Mouse (Mus musculus): ENCODE data around the gene Sult2a8. TPM values are rescaled to one million over a fixed set of nuclear protein-coding genes. Genes with fewer than 3 reads are reported as not detected.
"Not testable (repeated sequence)": the region's sequence is repeated elsewhere in the genome, so short reads cannot be mapped to it uniquely, and the experiment has no call there.

The Sult2a8 gene
- polyA plus RNA-seq (2016; fragmentation: Nextera tagmentation; extraction: Ambion mirVana), result not detected in 2 replicates

DNA sequence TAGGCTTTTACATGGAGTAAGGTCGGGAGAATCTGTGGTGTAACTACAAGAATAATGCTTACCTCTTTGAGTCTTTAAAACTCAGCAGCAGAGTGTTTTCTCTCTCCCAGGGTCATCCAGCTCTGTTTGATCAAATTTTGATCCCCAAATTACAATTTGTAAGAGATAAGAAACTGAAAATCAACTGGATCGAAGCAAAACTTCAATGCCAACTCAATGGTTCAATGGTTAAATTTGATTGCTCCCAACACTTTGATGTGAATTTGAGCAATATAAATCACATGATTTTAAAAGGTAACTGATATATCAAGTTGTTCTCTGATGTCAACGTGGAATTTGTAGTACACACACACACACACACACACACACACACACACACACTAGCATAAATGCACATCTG, at the start of gene Sult2a8:
Gene Sult2a8 (minus strand): TSS at position 236 of the 400 bp plus-strand sequence.
- Histone ChIP-seq H3K36me3 (replicated peaks) (no peaks in the 10 kb centered on the region), H3K27me3 (no peaks in the 10 kb centered on the region), H3K4me1 (no peaks in the 10 kb centered on the region), H3K27ac (no peak within 1 kb of the TSS), H3K4me2 (no peak within 1 kb of the TSS), H3K9ac (no peak within 1 kb of the TSS), H3K4me3 (replicated peaks) (no peak within 1 kb of the TSS), H3K9me3 (peaks cover 32% of the 10 kb centered on the region)
- 70% methylated on average over 3 of the region's 3 CpGs for WGBS
- no peak for ATAC-seq (ENCODE audit: low FRiP score)

- H3K9ac ChIP-seq, result no peak within 1 kb of the TSS
- WGBS, result 90% methylated on average over 4 of the region's 4 CpGs
These were observed 47.6 kb upstream of the Sult2a8 start, which contains the start of gene Sult2a7 for GRCm38 (mm10) chr7:14494130-14494529. TSS of gene Sult2a7 (minus strand) at chr7:14494230.

DNA sequence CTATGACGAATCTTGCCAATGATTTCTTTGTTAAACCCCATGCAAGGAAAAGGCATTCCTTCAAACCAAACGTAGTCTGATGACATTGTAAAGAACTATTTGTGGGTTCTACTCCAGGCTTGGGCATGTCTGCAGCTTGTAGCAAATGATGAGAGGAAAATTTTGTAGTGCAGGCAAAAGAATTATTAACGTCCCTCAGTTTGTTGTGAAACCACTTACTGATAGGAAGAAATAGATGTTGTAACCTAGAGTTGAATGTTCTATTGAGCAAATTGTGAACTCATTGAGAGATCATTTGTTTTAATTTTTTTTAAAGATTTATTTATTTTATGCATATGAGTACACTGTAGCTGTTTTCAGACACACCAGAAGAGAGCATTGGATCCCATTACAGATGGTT, 46.3 kb upstream of the Sult2a8 start:
- ATAC-seq (ENCODE audit: low FRiP score), result no peak
- H3K9me3 ChIP-seq, result peaks cover 17% of the 10 kb centered on the region
- no peaks in the 10 kb centered on the region for H3K27me3 ChIP-seq
- no peaks in the 10 kb centered on the region for H3K36me3 ChIP-seq (replicated peaks)
- H3K4me1 ChIP-seq, result no peaks in the 10 kb centered on the region
- H3K27ac ChIP-seq, result no peak overlapping the region
- 73% methylated on average over 3 of the region's 3 CpGs for WGBS
- no peak overlapping the region for H3K9ac ChIP-seq
- no peak overlapping the region for H3K4me3 ChIP-seq (replicated peaks)
- H3K4me2 ChIP-seq, result no peak overlapping the region

More at GRCm38 (mm10) chr7:14494130-14494529, 47.6 kb upstream of the Sult2a8 start, which contains the start of gene Sult2a7:
- no peak within 1 kb of the TSS for H3K27ac ChIP-seq
- H3K4me3 ChIP-seq (replicated peaks), result no peak within 1 kb of the TSS
- no peak within 1 kb of the TSS for H3K4me2 ChIP-seq
- H3K9me3 ChIP-seq, result peaks cover 17% of the 10 kb centered on the region
- no peak for ATAC-seq (ENCODE audit: low FRiP score)
- no peaks in the 10 kb centered on the region for H3K4me1 ChIP-seq
- no peaks in the 10 kb centered on the region for H3K27me3 ChIP-seq
- no peaks in the 10 kb centered on the region for H3K36me3 ChIP-seq (replicated peaks)

DNA sequence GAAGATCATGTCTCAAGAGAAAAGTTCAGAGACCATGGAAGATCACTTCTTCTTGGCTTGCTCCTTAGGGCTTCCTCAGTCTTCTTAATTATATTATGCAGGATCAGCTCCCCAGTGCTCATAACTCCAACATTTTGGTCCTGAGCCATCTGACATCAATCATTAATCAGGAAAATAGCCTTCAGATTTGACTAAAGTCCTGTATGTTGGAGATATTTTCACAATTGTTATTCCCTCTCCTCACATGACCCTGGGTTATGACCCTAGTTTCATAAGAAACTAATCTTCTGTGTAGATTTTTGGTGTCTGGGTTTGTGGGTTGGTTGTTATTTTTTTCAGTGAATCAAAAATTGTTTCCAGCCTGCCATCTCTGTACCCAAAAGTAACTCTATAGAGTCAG, 7.0 kb downstream of the Sult2a8 start:
- peaks cover 34% of the 10 kb centered on the region for H3K9me3 ChIP-seq
- H3K4me1 ChIP-seq, result no peaks in the 10 kb centered on the region
- no peak for ATAC-seq (ENCODE audit: low FRiP score)
- H3K4me2 ChIP-seq, result no peak overlapping the region
- no peak overlapping the region for H3K27ac ChIP-seq
- H3K4me3 ChIP-seq (replicated peaks), result no peak overlapping the region
- no peaks in the 10 kb centered on the region for H3K36me3 ChIP-seq (replicated peaks)
- H3K27me3 ChIP-seq, result no peaks in the 10 kb centered on the region
- H3K9ac ChIP-seq, result no peak overlapping the region

DNA sequence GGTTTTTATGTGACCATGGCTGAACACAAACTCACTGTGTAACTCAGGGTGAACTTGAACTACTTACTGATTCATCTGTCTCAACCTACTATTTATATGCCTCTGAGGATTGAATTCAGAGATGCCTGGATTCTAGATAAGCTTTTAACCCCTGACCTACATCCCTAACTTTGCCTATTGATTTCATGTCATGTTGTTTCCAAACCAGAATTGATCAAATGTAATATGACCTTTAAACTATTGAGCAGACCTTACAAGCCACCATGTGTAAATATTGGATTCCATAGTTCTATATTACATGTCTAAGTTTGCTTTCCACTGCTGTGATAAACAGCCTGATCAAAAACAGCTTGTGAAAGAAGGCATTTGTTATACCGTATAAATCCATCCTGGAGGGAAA, 8.1 kb downstream of the Sult2a8 start:
- Histone ChIP-seq H3K36me3 (replicated peaks) (no peaks in the 10 kb centered on the region), H3K9ac (no peak overlapping the region), H3K4me3 (replicated peaks) (no peak overlapping the region), H3K27ac (no peak overlapping the region), H3K27me3 (no peaks in the 10 kb centered on the region), H3K4me2 (no peak overlapping the region), H3K9me3 (peaks cover 37% of the 10 kb centered on the region), H3K4me1 (no peaks in the 10 kb centered on the region)
- no peak for ATAC-seq (ENCODE audit: low FRiP score)
- 77% methylated on average over 1 of the region's 1 CpGs for WGBS

DNA sequence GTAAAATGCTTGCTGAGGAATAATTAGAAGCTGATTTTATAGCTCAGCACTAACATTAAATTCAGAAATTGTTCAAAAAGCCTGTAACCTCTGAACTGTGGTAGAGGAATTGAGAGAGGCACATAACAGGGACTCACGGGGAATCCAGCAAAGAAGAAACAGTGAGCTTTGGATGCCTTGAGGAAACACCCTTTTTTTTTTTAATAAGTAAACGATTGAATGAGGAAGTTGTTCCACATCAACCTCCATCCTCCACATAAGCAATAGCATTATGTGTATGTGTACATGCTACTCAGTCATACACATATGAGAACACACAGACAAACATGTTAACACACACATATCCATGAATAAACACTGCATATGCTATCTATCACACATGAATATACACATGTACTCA, 8.5 kb downstream of the Sult2a8 start:
- no peaks in the 10 kb centered on the region for H3K27me3 ChIP-seq
- 87% methylated on average over 2 of the region's 2 CpGs for WGBS
- peaks cover 37% of the 10 kb centered on the region for H3K9me3 ChIP-seq
- H3K36me3 ChIP-seq (replicated peaks), result no peaks in the 10 kb centered on the region
- no peak overlapping the region for H3K4me3 ChIP-seq (replicated peaks)
- H3K27ac ChIP-seq, result no peak overlapping the region
- no peak overlapping the region for H3K4me2 ChIP-seq
- H3K9ac ChIP-seq, result no peak overlapping the region
- ATAC-seq (ENCODE audit: low FRiP score), result no peak
- H3K4me1 ChIP-seq, result no peaks in the 10 kb centered on the region

GRCm38 (mm10) chr7:14399363-14399762, 47.2 kb downstream of the Sult2a8 start:
- not testable (repeated sequence) for ATAC-seq (ENCODE audit: low FRiP score); H3K27me3 ChIP-seq; H3K4me3 ChIP-seq (replicated peaks); H3K27ac ChIP-seq; H3K36me3 ChIP-seq (replicated peaks); H3K4me1 ChIP-seq; H3K9ac ChIP-seq; H3K4me2 ChIP-seq
- peaks cover 13% of the 10 kb centered on the region; the same call in 1 of the 2 replicates for H3K9me3 ChIP-seq

GRCm38 (mm10) chr7:14396462-14396861, 50.1 kb downstream of the Sult2a8 start:
- H3K4me2 ChIP-seq, result no peak overlapping the region
- no peaks in the 10 kb centered on the region for H3K27me3 ChIP-seq
- no peak overlapping the region for H3K4me3 ChIP-seq (replicated peaks)
- no peak overlapping the region for H3K27ac ChIP-seq
- no peak for ATAC-seq (ENCODE audit: low FRiP score)
- no peak overlapping the region for H3K9ac ChIP-seq
- no peaks in the 10 kb centered on the region for H3K36me3 ChIP-seq (replicated peaks)
- no peaks in the 10 kb centered on the region for H3K4me1 ChIP-seq
- peaks cover 18% of the 10 kb centered on the region; the same call in 1 of the 2 replicates for H3K9me3 ChIP-seq

Other genes with a start within 250 kb of the Sult2a8 start
- gene Sult2a6, start 191.9 kb downstream of the Sult2a8 start, polyA plus RNA-seq (2016; fragmentation: Nextera tagmentation; extraction: Ambion mirVana), result not detected in 2 replicates
- gene Obox8, start 113.2 kb downstream of the Sult2a8 start, polyA plus RNA-seq (2016; fragmentation: Nextera tagmentation; extraction: Ambion mirVana), result not detected in 2 replicates
- not detected in 2 replicates for gene Sult2a7, start 47.5 kb upstream of the Sult2a8 start, polyA plus RNA-seq (2016; fragmentation: Nextera tagmentation; extraction: Ambion mirVana)
- 0.10 and 0.24 TPM in 2 replicates for gene Vmn1r90, start 116.7 kb upstream of the Sult2a8 start, polyA plus RNA-seq (2016; fragmentation: Nextera tagmentation; extraction: Ambion mirVana)
- not detected in 2 replicates for gene Obox7, start 212.7 kb upstream of the Sult2a8 start, polyA plus RNA-seq (2016; fragmentation: Nextera tagmentation; extraction: Ambion mirVana)